Mouse (Mus musculus): Measurements from ENCODE around the gene AC140267.1. TPM values are rescaled to one million over a fixed set of nuclear protein-coding genes. Genes with fewer than 3 reads are reported as not detected.
A peak's percentile ranks its signal among the peaks of the same experiment; 100 is the strongest.

Gene AC140267.1
- polyA plus RNA-seq, 1 experiment from 2014 or later = not detected

DNA sequence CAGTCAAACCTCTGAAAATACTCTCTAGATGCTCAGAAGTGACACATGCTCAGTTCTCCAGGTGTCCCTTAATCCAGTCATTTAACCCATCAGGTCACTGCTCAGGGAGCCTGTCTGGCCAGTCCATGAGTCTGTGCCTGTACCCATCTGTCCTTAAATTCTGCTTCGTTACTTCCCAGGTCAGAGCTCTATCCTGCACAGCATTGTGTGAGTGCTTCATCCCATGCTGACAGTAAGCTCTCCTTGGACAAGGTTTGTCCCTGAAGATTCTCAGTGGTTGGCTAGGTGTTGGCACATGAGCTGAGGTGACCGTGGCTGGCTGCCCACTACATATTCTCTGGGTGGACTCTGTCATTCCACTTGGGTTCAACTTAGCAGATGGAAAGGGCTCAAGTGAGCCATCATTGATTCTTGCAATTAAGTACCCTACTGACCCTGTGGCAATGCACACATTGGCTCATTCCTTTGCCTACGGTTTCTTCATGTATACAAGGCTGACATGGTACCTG is 29.5 kb upstream of the AC140267.1 start:
- H3K36me3 ChIP-seq (ENCODE audit: control insufficient read depth, insufficient read depth, low read length) = no peaks in the 10 kb centered on the region
- no peaks in the 10 kb centered on the region for H3K9me3 ChIP-seq (ENCODE audit: control insufficient read depth, low read length)
- 91% methylated on average over 3 of the region's 3 CpGs for WGBS
- no peaks in the 10 kb centered on the region for H3K27me3 ChIP-seq (ENCODE audit: control insufficient read depth, insufficient read depth, low read length)
- no peaks in the 10 kb centered on the region for H3K4me1 ChIP-seq (replicated peaks; ENCODE audit: control insufficient read depth, insufficient read depth, low read length)
- H3K4me2 ChIP-seq (ENCODE audit: low read depth, low read length, severe bottlenecking) = no peak overlapping the region
- no peak overlapping the region for H3K27ac ChIP-seq (ENCODE audit: low read depth, low read length)
- no peak for DNase-seq (ENCODE audit: low spot score)
- no peak overlapping the region for H3K4me3 ChIP-seq (ENCODE audit: low read depth, low read length)
- no peak for ATAC-seq (replicated peaks; ENCODE audit: low FRiP score)
- no peak overlapping the region for H3K9ac ChIP-seq (ENCODE audit: low read length)

DNA sequence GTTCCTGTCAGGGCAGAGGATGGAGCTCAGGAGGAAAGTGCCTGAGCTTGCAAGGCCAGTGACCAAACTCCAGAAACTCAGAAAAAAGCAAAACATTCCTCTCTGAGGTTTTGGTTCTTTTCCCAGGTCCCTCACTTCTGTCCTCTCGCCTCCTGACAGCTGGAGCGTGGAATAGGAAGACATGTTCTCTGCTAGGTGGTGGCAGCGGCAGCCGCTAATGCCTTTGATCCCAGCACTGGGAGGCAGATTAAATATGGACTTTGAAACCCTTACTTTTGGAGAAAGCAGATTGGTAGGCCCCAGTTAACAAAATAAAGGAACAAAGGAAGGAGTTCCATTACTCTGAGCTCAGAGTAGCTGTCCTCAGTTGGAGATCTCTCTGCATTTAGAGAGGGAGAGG is 27.2 kb upstream of the AC140267.1 start:
- no peak for ATAC-seq (replicated peaks; ENCODE audit: low FRiP score)
- Histone ChIP-seq H3K4me1 (replicated peaks; ENCODE audit: control insufficient read depth, insufficient read depth, low read length) (no peaks in the 10 kb centered on the region), H3K27me3 (ENCODE audit: control insufficient read depth, insufficient read depth, low read length) (no peaks in the 10 kb centered on the region), H3K9me3 (ENCODE audit: control insufficient read depth, low read length) (no peaks in the 10 kb centered on the region), H3K4me3 (ENCODE audit: low read depth, low read length) (no peak overlapping the region), H3K9ac (ENCODE audit: low read length) (no peak overlapping the region), H3K36me3 (ENCODE audit: control insufficient read depth, insufficient read depth, low read length) (peaks cover 3% of the 10 kb centered on the region; the same call in 1 of the 2 replicates), H3K4me2 (ENCODE audit: low read depth, low read length, severe bottlenecking) (no peak overlapping the region), H3K27ac (ENCODE audit: low read depth, low read length) (no peak overlapping the region)
- no peak for DNase-seq (ENCODE audit: low spot score)
- WGBS = 14% methylated on average over 4 of the region's 4 CpGs

DNA sequence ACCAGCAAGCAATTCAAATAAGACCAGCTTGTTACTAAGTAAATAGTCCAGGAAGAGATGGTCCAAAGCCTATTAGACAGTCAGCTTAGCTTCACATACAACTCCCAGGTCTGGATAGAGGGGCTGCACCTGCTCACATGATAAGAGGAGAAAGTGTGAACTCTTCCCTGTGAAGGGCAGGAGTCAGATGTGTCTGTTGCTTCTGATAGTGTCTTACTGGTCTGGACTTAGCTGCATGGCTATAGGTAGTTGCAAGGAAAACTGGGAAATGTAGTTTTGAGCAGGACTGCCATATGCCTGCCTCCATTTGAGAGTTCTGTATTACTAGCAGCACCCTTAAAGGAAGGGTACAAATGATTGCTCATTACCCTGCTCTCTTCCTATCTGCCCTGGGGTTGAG is 21.9 kb upstream of the AC140267.1 start:
- no peak overlapping the region for H3K4me2 ChIP-seq (ENCODE audit: low read depth, low read length, severe bottlenecking)
- ATAC-seq (replicated peaks; ENCODE audit: low FRiP score) = no peak
- H3K36me3 ChIP-seq (ENCODE audit: control insufficient read depth, insufficient read depth, low read length) = peaks cover 3% of the 10 kb centered on the region; the same call in 1 of the 2 replicates
- no peaks in the 10 kb centered on the region for H3K9me3 ChIP-seq (ENCODE audit: control insufficient read depth, low read length)
- no peaks in the 10 kb centered on the region for H3K27me3 ChIP-seq (ENCODE audit: control insufficient read depth, insufficient read depth, low read length)
- no peak for DNase-seq (ENCODE audit: low spot score)
- no peak overlapping the region for H3K9ac ChIP-seq (ENCODE audit: low read length)
- H3K4me3 ChIP-seq (ENCODE audit: low read depth, low read length) = no peak overlapping the region
- H3K27ac ChIP-seq (ENCODE audit: low read depth, low read length) = no peak overlapping the region
- H3K4me1 ChIP-seq (replicated peaks; ENCODE audit: control insufficient read depth, insufficient read depth, low read length) = no peaks in the 10 kb centered on the region

GRCm38 (mm10) chr15:80215716-80216479 is 19.7 kb upstream of the AC140267.1 start:
- H3K9ac ChIP-seq (ENCODE audit: low read length) = no peak overlapping the region
- 0 out of 2 replicates have a peak, but pooled peaks cover 3% of the 10 kb centered on the region for H3K4me1 ChIP-seq (replicated peaks; ENCODE audit: control insufficient read depth, insufficient read depth, low read length)
- 17% methylated on average over 10 of the region's 10 CpGs for WGBS
- H3K9me3 ChIP-seq (ENCODE audit: control insufficient read depth, low read length) = no peaks in the 10 kb centered on the region
- H3K27me3 ChIP-seq (ENCODE audit: control insufficient read depth, insufficient read depth, low read length) = no peaks in the 10 kb centered on the region
- no peak overlapping the region for H3K27ac ChIP-seq (ENCODE audit: low read depth, low read length)
- ATAC-seq (replicated peaks; ENCODE audit: low FRiP score) (no peak), DNase-seq (ENCODE audit: low spot score) (no peak)
- H3K36me3 ChIP-seq (ENCODE audit: control insufficient read depth, insufficient read depth, low read length) = peaks cover 3% of the 10 kb centered on the region; the same call in 1 of the 2 replicates
- H3K4me2 ChIP-seq (ENCODE audit: low read depth, low read length, severe bottlenecking) = no peak overlapping the region
- no peak overlapping the region for H3K4me3 ChIP-seq (ENCODE audit: low read depth, low read length)

GRCm38 (mm10) chr15:80216480-80216820 is 19.2 kb upstream of the AC140267.1 start:
- ATAC-seq (replicated peaks; ENCODE audit: low FRiP score) (no peak), DNase-seq (ENCODE audit: low spot score) (no peak)
- 66% methylated on average over 9 of the region's 9 CpGs for WGBS

DNA sequence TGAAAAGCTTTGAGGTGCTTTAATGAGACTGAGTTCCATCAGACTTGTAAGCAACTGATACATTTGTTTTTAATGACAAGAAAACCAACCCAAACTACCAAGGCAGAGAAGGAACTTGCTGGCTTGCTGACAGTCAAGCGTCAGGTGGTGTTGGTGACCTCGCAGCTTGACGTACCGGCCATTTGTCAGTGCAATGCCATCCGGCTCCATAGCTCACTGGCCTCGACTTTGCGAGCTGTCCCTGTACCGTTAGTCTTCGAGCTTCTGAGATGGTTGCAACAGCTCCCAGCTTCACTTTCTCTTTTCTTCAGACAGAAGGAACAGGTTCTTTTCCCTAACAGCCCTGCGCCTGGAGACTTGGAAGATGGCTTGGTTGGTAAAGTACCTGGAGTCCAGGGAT is 18.2 kb upstream of the AC140267.1 start:
- 0 out of 2 replicates have a peak, but pooled peaks cover 3% of the 10 kb centered on the region for H3K4me1 ChIP-seq (replicated peaks; ENCODE audit: control insufficient read depth, insufficient read depth, low read length)
- no peak overlapping the region for H3K27ac ChIP-seq (ENCODE audit: low read depth, low read length)
- no peak overlapping the region for H3K4me2 ChIP-seq (ENCODE audit: low read depth, low read length, severe bottlenecking)
- H3K9me3 ChIP-seq (ENCODE audit: control insufficient read depth, low read length) = no peaks in the 10 kb centered on the region
- H3K9ac ChIP-seq (ENCODE audit: low read length) = no peak overlapping the region
- no peak for ATAC-seq (replicated peaks; ENCODE audit: low FRiP score)
- H3K4me3 ChIP-seq (ENCODE audit: low read depth, low read length) = no peak overlapping the region
- WGBS = 90% methylated on average over 10 of the region's 10 CpGs
- H3K27me3 ChIP-seq (ENCODE audit: control insufficient read depth, insufficient read depth, low read length) = no peaks in the 10 kb centered on the region
- DNase-seq (ENCODE audit: low spot score) = no peak
- no peaks in the 10 kb centered on the region; the same call in 1 of the 2 replicates for H3K36me3 ChIP-seq (ENCODE audit: control insufficient read depth, insufficient read depth, low read length)

More at GRCm38 (mm10) chr15:80216480-80216820, 19.2 kb upstream of the AC140267.1 start:
- Histone ChIP-seq H3K4me2 (ENCODE audit: low read depth, low read length, severe bottlenecking) (no peak overlapping the region), H3K9ac (ENCODE audit: low read length) (no peak overlapping the region), H3K36me3 (ENCODE audit: control insufficient read depth, insufficient read depth, low read length) (peaks cover 3% of the 10 kb centered on the region; the same call in 1 of the 2 replicates), H3K4me1 (replicated peaks; ENCODE audit: control insufficient read depth, insufficient read depth, low read length) (0 out of 2 replicates have a peak, but pooled peaks cover 3% of the 10 kb centered on the region), H3K9me3 (ENCODE audit: control insufficient read depth, low read length) (no peaks in the 10 kb centered on the region), H3K27me3 (ENCODE audit: control insufficient read depth, insufficient read depth, low read length) (no peaks in the 10 kb centered on the region), H3K27ac (ENCODE audit: low read depth, low read length) (no peak overlapping the region), H3K4me3 (ENCODE audit: low read depth, low read length) (no peak overlapping the region)

GRCm38 (mm10) chr15:80219211-80219610 is 16.4 kb upstream of the AC140267.1 start:
- Histone ChIP-seq H3K4me2 (ENCODE audit: low read depth, low read length, severe bottlenecking) (no peak overlapping the region), H3K4me3 (ENCODE audit: low read depth, low read length) (no peak overlapping the region)

DNA sequence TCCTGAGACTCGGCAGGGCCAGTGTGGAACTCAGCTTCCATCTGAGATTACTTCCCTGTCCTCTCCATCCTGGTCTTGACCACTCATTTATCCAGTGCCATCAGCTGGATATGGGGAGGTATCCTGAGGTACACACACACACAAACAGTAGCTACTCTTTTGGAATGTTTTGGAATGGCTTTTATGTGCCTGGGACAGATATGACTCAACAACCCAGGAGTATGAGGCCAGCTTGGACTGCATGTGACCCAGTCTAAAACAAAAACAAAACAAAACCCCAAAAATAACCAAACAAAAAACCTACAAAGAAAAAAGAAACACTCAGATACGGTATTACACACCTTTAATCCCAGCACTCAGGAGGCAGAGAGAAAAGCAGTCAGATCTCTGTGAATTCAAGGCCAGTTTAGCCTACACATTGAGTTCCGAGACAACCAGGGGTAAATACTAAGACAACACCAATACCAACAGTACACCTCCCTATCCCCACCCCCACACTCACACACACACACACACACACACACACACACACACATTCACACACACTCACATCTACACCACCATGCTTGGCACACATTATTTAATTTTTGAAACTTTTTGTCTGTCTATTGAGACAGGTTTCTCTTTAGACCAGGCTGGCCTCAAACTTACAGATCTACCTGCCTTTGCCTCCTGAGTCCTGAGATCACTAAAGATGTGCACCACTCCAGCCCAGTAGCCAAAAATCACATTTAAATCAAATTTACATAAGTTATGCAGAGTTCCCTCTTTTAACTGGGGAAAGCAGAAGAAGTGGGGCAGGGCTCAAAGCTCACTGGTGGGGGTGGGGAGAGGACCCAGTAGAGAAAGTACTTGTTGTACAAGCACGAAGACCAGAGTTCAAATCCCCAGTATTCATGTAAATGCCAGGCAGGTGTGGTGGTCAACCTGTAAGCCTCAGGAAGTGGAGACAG is 15.7 kb upstream of the AC140267.1 start:
- Histone ChIP-seq H3K9me3 (ENCODE audit: control insufficient read depth, low read length) (no peaks in the 10 kb centered on the region), H3K4me3 (ENCODE audit: low read depth, low read length) (no peak overlapping the region), H3K4me2 (ENCODE audit: low read depth, low read length, severe bottlenecking) (no peak overlapping the region), H3K27me3 (ENCODE audit: control insufficient read depth, insufficient read depth, low read length) (no peaks in the 10 kb centered on the region), H3K4me1 (replicated peaks; ENCODE audit: control insufficient read depth, insufficient read depth, low read length) (0 out of 2 replicates have a peak, but pooled peaks cover 3% of the 10 kb centered on the region), H3K36me3 (ENCODE audit: control insufficient read depth, insufficient read depth, low read length) (no peaks in the 10 kb centered on the region), H3K27ac (ENCODE audit: low read depth, low read length) (no peak overlapping the region), H3K9ac (ENCODE audit: low read length) (no peak overlapping the region)
- no peak for ATAC-seq (replicated peaks; ENCODE audit: low FRiP score)
- WGBS = 73% methylated on average over 4 of the region's 4 CpGs
- no peak for DNase-seq (ENCODE audit: low spot score)

More at GRCm38 (mm10) chr15:80219211-80219610, 16.4 kb upstream of the AC140267.1 start:
- DNase-seq (ENCODE audit: low spot score) (peak; percentile 57), ATAC-seq (replicated peaks; ENCODE audit: low FRiP score) (no peak)
- H3K27ac ChIP-seq (ENCODE audit: low read depth, low read length) = no peak overlapping the region
- no peaks in the 10 kb centered on the region for H3K27me3 ChIP-seq (ENCODE audit: control insufficient read depth, insufficient read depth, low read length)
- no peaks in the 10 kb centered on the region for H3K36me3 ChIP-seq (ENCODE audit: control insufficient read depth, insufficient read depth, low read length)
- no peaks in the 10 kb centered on the region for H3K9me3 ChIP-seq (ENCODE audit: control insufficient read depth, low read length)
- H3K4me1 ChIP-seq (replicated peaks; ENCODE audit: control insufficient read depth, insufficient read depth, low read length) = 0 out of 2 replicates have a peak, but pooled peaks cover 3% of the 10 kb centered on the region
- no peak overlapping the region for H3K9ac ChIP-seq (ENCODE audit: low read length)
- 62% methylated on average over 14 of the region's 14 CpGs for WGBS

All from forebrain, embryonic 11.5 days (tissue).